8 mouse cellular contexts compared by ENCODE assay signal in genomic region chr1:60492404-60492803, GRCm38 (mm10).
"Had no signal": no experiment of that assay in that cellular context is flagged by ENCODE, and none has a peak within 500 bp of the region (broad histone marks: within the 10 kb centered on the region; RNA-seq: fewer than 3 reads in every experiment).

No protein-coding gene starts in this region.

- H3K4me3 ChIP-seq: limb, embryonic 13.5 days; liver, embryonic 13.5 days; midbrain, embryonic 13.5 days; stomach, embryonic 15.5 days had no signal

- H3K27ac ChIP-seq: limb, embryonic 13.5 days; liver, embryonic 13.5 days; midbrain, embryonic 13.5 days; stomach, embryonic 15.5 days had no signal

- H3K4me2 ChIP-seq: limb, embryonic 13.5 days; liver, embryonic 13.5 days; midbrain, embryonic 13.5 days; stomach, embryonic 15.5 days had no signal

- H3K27me3 ChIP-seq: limb, embryonic 13.5 days; liver, embryonic 13.5 days; midbrain, embryonic 13.5 days; stomach, embryonic 15.5 days had no signal

- ATAC-seq: midbrain, embryonic 13.5 days had no signal

- H3K4me1 ChIP-seq: limb, embryonic 13.5 days; liver, embryonic 13.5 days; midbrain, embryonic 13.5 days; stomach, embryonic 15.5 days had no signal

- H3K9me3 ChIP-seq: limb, embryonic 13.5 days; liver, embryonic 13.5 days; midbrain, embryonic 13.5 days; stomach, embryonic 15.5 days had no signal

- H3K9ac ChIP-seq: limb, embryonic 13.5 days; liver, embryonic 13.5 days; midbrain, embryonic 13.5 days; stomach, embryonic 15.5 days had no signal

- DNase-seq: left cerebral cortex, postnatal 4 days; liver, embryonic 13.5 days; lung, adult 18-20 months; right cerebral cortex, postnatal 14 days; thymus, postnatal 36 days had no signal
